Mouse (Mus musculus): ENCODE results near the gene Rasgrf1.
"Not testable (repeated sequence)": the region's sequence is repeated elsewhere in the genome, so short reads cannot be mapped to it uniquely, and the experiment has no call there.

DNA sequence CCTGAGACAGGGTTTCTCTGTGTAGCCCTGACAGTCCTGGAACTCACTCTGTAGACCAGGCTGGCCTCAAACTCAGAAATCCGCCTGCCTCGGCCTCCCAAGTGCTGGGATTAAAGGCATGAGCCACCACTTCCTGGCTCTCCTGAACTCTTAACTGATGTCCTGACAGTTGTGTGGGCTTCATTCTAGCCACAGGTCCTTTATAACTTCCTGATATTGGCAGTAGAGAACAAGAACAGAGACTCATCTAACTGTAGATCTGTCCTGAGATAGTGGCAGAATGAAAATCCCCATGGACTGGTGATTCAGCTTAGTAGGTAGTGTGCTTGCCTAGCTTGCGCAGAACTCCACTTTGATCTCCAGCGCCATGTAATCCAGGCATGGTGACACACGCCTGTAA, 151.2 kb downstream of the Rasgrf1 start:
- TF ChIP-seq POLR2A (IDR thresholded peaks at IDR 0.05; ENCODE audit: control insufficient read depth, extremely low read depth, insufficient read depth, low read length, poor library complexity); CTCF (IDR thresholded peaks at IDR 0.05; ENCODE audit: borderline replicate concordance, control insufficient read depth, extremely low read depth, insufficient read depth, low read length, poor library complexity): not testable (repeated sequence)

Measured in thymus, adult 2 months (tissue).